Comparison of ENCODE assay signal across 8 mouse cellular contexts in the genomic region with DNA sequence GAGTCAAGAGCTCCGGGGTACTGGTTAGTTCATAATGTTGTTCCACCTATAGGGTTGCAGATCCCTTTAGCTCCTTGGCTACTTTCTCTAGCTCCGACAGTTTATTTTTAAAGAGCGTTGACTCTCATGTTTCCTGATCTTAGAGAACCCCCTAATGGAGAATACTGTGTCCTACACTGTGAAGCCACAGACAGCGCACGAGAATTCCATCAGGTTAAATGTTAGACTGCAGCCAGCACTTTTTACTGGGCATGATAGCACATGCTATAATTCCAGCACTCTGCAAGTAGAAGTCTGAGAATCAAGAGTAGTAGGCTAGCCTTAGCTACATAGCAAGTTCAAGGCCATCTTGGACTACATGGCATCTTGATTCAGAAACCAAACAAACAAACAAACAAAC. TPM values are rescaled to one million over a fixed set of nuclear protein-coding genes. Genes with fewer than 3 reads are reported as not detected.
DNase-seq lines count a peak whose midpoint lies in the region; ATAC-seq and TF ChIP-seq lines count a peak whose summit lies in the region.

No protein-coding gene starts in this region.

- peak; percentile 40 to 58 for DNase-seq in left cerebral cortex, postnatal 14 days (ENCODE audit: low spot score in 2 of 2)
- DNase-seq in left cerebral cortex, postnatal 4 days: no peak
- peak; percentile 81 for DNase-seq in brain, adult 2 months (ENCODE audit: low read depth, low spot score)
- peak; percentile 50 for DNase-seq in forelimb bud, embryonic 11.5 days (ENCODE audit: low read depth, low spot score)
- peak; percentile 85 for DNase-seq in lung, embryonic 14.5 days
- DNase-seq in splenic B cell, adult 2 months (ENCODE audit: low read depth, low spot score): peak; percentile 47
- DNase-seq in spleen, adult 12 weeks (ENCODE audit: low spot score): no peak
- DNase-seq in layer of hippocampus, adult 9-11 months: no peak

- TF ChIP-seq CTCF in lung, embryonic 14.5 days (IDR thresholded peaks at IDR 0.05; ENCODE audit: low read depth): peak; percentile 71

- intact Hi-C loops in left cerebral cortex, postnatal 14 days (cut with DNase I): loop anchor here (2.0 to 5.0 kb wide), 2 partner anchors 153 to 227 kb away; no protein-coding TSS in a partner anchor
- intact Hi-C loops in left cerebral cortex, postnatal 4 days (cut with DNase I): loop anchor here (5.0 kb wide), 1 partner anchor 152 kb away; no protein-coding TSS in a partner anchor

- H3K27ac ChIP-seq in lung, embryonic 14.5 days (ENCODE audit: low read depth): no peak overlapping the region

- no peaks in the 10 kb centered on the region for H3K4me1 ChIP-seq in lung, embryonic 14.5 days (ENCODE audit: insufficient read depth)

- no peaks in the 10 kb centered on the region for H3K27me3 ChIP-seq in lung, embryonic 14.5 days (ENCODE audit: insufficient read depth, low read length)
- H3K27me3 ChIP-seq in splenic B cell, adult 2 months (ENCODE audit: control insufficient read depth, insufficient read depth, low read length, poor library complexity, severe bottlenecking): no peaks in the 10 kb centered on the region

- H3K4me3 ChIP-seq in lung, embryonic 14.5 days (ENCODE audit: low read depth, low read length): no peak overlapping the region

- no peak overlapping the region for H3K4me2 ChIP-seq in lung, embryonic 14.5 days

- H3K9me3 ChIP-seq in lung, embryonic 14.5 days (ENCODE audit: low read depth, low read length): no peaks in the 10 kb centered on the region

- ATAC-seq in lung, embryonic 14.5 days (ENCODE audit: insufficient read depth): peak; percentile 93

- H3K36me3 ChIP-seq in lung, embryonic 14.5 days (ENCODE audit: insufficient read depth): no peaks in the 10 kb centered on the region
- H3K36me3 ChIP-seq in splenic B cell, adult 2 months (ENCODE audit: control insufficient read depth, insufficient read depth, low read length, poor library complexity, severe bottlenecking): no peaks in the 10 kb centered on the region

- WGBS in lung, embryonic 14.5 days: 12% methylated on average over 4 of the region's 5 CpGs

- no peak overlapping the region for H3K9ac ChIP-seq in lung, embryonic 14.5 days

RNA-seq across cellular contexts. Expression of a gene that starts 24.8 kb away (rescaled TPM):
- 10 to 100 TPM; 39.0 to 41.8 TPM for total RNA-seq in left cerebral cortex, postnatal 14 days (2021)
- 10 to 100 TPM; 43.1 to 46.5 TPM for total RNA-seq in left cerebral cortex, postnatal 4 days (2021)
- polyA plus RNA-seq in lung, embryonic 14.5 days (2014; fragmentation: Nextera tagmentation; extraction: Ambion mirVana): 26.2 and 28.4 TPM in 2 replicates

Comparison
In these comparisons a context has a peak if more than half of its experiments do, and no peak if none do; other contexts are left out.
1. DNase-seq: peak in left cerebral cortex, postnatal 14 days (2 of 2), brain, adult 2 months (single experiment), forelimb bud, embryonic 11.5 days (single experiment), lung, embryonic 14.5 days (single experiment) and splenic B cell, adult 2 months (single experiment); none in left cerebral cortex, postnatal 4 days (single experiment), spleen, adult 12 weeks (single experiment) and layer of hippocampus, adult 9-11 months (single experiment).